Mouse (Mus musculus) right cerebral cortex, postnatal 10 days (tissue): ENCODE results near the gene Btbd35f20.
"Not testable (repeated sequence)": the region's sequence is repeated elsewhere in the genome, so short reads cannot be mapped to it uniquely, and the experiment has no call there.

Experiments used
- DNase-seq, 2 experiments: peaks; one replicate each; pipeline ENCODE4 v3.0.0; 2021; ENCODE audit warnings: low spot score in 2 of 2

The Btbd35f20 gene

GRCm38 (mm10) chrX:4291145-4291544 lies at the start of gene Btbd35f20:
Gene Btbd35f20, minus strand, starts transcription at chrX:4291245.
- DNase-seq: not testable (repeated sequence)
